Mouse (Mus musculus): ENCODE data around the gene Serhl.

- TF ChIP-seq CTCF (conservative IDR thresholded peaks at IDR 0.05 in 1 of 2, IDR thresholded peaks at IDR 0.05 in 1 of 2; ENCODE audit: low read depth in 2 of 2, low read length in 2 of 2) (no peak), MAZ (IDR thresholded peaks at IDR 0.05; ENCODE audit: low read depth, low read length) (no peak), MEF2A (IDR thresholded peaks at IDR 0.05; ENCODE audit: borderline replicate concordance, low read depth, low read length) (no peak), TCF12 (IDR thresholded peaks at IDR 0.05; ENCODE audit: low read depth, low read length) (no peak), IRF4 (IDR thresholded peaks at IDR 0.05; ENCODE audit: low read depth, low read length) (no peak), POLR2A (IDR thresholded peaks at IDR 0.05; ENCODE audit: low read depth, low read length) (no peak), USF2 (conservative IDR thresholded peaks at IDR 0.05; ENCODE audit: low read depth, low read length) (no peak), ETS1 (conservative IDR thresholded peaks at IDR 0.05; ENCODE audit: low read depth, low read length) (no peak)
These were observed 15.1 kb upstream of the Serhl start for GRCm38 (mm10) chr15:83074179-83074578.

All from CH12.LX (cell line).